Mouse (Mus musculus) urinary bladder, adult 2 months (tissue): ENCODE data around the gene Dgkb. TPM values are rescaled to one million over a fixed set of nuclear protein-coding genes. Genes with fewer than 3 reads are reported as not detected.

Source experiments
- DNase-seq: peaks from one replicate; pipeline ENCODE4 v3.0.0; 2022; ENCODE audit warnings: low spot score
- polyA plus RNA-seq: library from polyadenylated mRNA; depleted of rRNA; stranded (reverse); fragments of >200 nt; gene quantifications from 2 replicates; pipeline ENCODE4 v1.2.3, GENCODE M21; 2012

Gene Dgkb
- polyA plus RNA-seq, 1 experiment: 1.1 TPM

DNA sequence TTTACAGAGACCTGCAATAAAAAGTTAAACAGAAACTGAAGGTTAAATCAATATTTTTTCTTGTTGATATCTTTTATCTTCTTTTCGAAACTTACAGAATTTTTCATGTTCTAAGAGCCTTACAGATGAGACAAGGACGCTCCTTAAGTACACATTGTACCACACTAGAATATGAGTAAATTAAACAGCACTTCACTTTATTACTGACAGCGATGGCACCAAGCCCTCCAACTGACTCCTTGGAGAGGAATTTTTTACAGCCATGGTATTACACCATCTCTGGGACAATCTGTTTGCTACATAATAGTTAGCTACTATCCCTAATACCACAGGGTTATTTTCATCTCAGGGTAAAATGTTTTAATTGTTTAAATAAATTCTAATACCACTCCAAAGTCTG, 556.6 kb downstream of the Dgkb start:
- DNase-seq: no peak

- no peak for DNase-seq
These were observed 568.4 kb downstream of the Dgkb start for GRCm38 (mm10) chr12:38385942-38386341.

- no peak for DNase-seq
These were observed 569.5 kb downstream of the Dgkb start for GRCm38 (mm10) chr12:38386991-38387390.

- DNase-seq: no peak
These were observed 570.1 kb downstream of the Dgkb start for GRCm38 (mm10) chr12:38387654-38388053.

- DNase-seq: no peak
These were observed 570.7 kb downstream of the Dgkb start for GRCm38 (mm10) chr12:38388243-38388642.

DNA sequence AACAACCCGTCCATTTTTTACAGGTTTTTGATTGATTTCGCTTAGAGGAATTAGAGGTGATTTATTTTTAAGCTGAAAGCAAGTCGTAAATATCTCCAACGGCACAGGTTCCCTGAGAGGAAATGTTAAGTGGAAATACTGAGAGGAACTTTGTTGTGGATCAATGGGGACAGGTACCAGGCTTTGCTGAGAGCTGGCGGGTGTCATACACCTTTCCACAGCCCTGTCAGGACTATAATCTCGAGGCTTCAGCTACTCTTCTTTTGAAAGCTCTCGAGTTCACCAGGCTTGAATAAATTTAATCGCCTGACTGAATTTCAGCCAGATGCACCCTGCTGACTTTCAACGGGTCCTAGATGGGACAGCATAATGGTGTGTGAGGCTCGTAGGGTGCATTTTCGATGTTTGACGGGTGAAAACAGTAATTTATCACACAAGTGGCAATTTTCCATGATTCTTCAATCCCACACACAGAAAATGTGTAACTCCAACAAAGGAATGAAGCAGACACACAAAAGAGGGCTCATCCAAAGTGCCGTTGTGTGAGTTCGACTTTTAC, 580.3 kb downstream of the Dgkb start:
- no peak for DNase-seq

- DNase-seq: no peak
These were observed 582.6 kb downstream of the Dgkb start for GRCm38 (mm10) chr12:38400089-38400488.

GRCm38 (mm10) chr12:38435364-38436130, 618.0 kb downstream of the Dgkb start:
- no peak for DNase-seq

GRCm38 (mm10) chr12:38436131-38436436, 618.6 kb downstream of the Dgkb start:
- DNase-seq: no peak

- no peak for DNase-seq
These were observed 633.0 kb downstream of the Dgkb start for GRCm38 (mm10) chr12:38450323-38451087.

DNA sequence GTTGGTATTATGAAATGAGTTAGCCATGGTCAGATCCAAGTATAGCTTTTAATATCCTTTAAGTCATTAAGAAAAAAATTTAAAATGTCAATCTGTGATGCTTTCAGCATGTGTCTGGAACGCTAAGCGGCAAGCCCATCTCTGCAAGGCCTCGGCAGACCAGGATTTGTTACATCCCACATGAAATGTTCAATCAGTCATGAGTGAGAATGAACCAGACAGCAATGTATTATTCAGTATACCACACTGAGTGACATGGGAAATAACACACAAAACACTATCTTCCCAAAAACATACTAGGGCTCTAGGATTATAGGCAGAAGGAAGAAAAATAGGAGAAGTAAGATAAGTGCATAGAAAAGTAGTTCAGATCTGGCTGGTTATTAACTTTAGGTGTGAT, 634.2 kb downstream of the Dgkb start:
- DNase-seq: no peak

DNA sequence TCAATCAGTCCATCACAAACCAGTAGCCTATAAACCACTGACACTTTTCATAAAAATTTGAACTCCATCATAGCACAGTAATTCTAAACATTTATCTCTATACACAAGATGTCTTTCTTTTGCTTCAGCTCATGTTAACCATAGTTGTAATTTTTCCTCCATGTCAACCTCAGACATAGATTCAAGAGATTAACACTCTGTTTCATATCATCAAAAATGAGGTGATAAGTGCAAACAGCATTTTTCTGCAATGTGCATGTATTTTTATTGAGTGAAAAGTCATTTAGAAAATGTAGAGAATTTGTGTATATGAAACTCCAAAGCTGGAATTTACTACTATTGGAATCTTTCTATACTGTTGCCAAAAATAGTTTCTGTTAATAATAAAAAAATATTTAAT, 650.7 kb downstream of the Dgkb start:
- DNase-seq: no peak

DNA sequence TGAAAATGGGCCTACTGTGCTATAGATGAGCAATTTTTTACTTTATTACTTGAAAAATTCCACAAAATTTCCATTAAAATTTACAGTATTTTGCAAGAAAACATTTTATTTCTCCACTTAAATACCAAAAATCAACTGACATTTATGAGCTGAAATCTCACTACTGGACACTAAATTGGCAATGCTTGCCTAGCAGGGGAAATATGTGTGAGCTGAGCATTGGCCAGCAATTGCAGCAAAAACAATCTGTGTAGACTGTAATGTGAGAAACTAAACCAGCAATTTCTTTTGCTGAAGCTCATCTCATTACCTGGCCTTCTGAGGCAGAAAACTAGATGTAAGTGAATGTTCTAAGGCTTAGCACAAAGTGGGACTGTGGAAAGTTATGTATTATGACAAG, 651.1 kb downstream of the Dgkb start:
- no peak for DNase-seq

DNA sequence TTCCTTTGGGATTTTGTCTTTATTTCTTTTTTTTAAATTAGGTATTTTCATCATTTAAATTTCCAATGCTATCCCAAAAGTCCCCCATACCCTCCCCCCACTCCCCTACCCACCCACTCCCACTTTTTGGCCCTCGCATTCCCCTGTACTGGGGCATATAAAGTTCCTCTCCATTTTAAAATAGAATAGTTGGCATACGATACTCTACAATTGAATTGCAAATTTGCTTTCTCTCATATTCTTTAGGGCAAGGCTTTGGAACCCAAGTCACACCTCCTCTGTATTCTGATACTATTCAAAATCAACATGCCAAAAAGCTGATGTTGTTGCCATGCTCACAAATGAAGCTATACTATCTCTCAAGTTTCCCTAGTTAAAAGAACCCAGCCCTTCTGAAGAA, 679.7 kb downstream of the Dgkb start:
- DNase-seq: no peak

- no peak for DNase-seq
These were observed 683.4 kb downstream of the Dgkb start for GRCm38 (mm10) chr12:38500931-38501330.

- DNase-seq: no peak
These were observed 690.7 kb downstream of the Dgkb start for GRCm38 (mm10) chr12:38508195-38508594.

DNA sequence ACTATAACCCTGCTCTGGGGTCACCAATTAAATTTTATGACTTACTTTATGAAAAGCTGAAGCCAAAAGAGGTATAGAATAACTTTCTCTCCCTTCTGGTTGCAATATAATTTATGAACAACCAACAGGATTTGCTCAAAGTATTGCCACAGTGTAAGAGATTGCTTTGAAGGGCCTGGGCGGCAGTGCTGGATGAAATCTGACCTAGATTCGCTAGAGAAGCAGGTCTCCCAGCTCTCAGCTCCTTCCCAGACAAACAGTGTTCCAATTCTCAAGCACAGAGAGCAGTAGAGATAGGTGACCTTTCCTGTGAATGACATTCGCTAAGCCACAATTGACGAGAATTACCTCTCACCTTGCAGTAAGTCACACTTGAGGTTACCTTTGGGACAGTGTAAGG, 727.9 kb downstream of the Dgkb start:
- DNase-seq: no peak

DNA sequence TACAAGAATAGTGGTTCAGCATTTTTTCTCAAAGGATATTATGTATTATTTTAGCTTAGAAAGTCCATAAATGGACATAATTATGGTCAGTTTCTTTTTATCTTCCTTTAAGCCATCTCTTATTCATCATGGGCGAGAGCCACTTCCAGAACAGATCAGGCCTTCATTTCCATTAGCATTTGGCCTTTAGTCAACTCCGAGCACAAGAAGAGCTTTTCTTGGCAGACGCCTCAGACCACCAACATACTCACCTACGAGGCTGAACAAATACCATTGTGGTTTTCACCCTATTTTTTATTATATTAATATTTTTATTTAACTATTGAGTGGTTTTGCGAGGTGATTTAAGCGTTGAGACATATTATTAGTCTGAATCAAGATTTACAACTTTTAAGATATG, 759.6 kb downstream of the Dgkb start:
- DNase-seq: no peak

DNA sequence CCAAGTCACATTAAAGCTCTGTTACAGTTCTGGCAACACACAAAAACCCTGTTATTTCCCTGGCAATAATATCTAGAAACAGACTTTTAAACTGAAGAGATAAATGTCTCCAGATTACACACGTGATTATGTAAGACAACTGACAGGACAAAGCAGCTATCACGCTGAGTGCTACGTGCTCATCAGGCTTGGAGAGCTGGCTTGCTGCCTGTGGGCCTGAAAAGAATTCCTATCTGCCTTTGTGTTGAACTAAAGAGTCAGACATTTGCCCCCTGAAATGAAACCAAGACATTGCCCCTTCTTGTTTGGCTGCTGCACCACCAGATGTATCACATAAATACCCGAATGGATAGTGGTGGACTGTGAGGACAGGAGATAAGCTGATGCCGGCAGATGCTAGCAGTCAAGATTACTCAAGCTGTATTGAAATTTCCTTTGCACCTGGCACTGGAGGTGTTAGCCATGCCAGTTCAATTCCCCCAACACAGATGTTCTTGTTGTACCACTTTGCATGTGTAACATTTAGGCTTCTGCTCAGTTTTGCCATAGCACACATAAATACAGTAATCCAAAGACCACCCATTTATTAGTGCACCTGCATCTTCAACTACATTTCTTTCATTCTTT, 761.8 kb downstream of the Dgkb start:
- no peak for DNase-seq

- no peak for DNase-seq
These were observed 768.9 kb downstream of the Dgkb start for GRCm38 (mm10) chr12:38586368-38586865.

DNA sequence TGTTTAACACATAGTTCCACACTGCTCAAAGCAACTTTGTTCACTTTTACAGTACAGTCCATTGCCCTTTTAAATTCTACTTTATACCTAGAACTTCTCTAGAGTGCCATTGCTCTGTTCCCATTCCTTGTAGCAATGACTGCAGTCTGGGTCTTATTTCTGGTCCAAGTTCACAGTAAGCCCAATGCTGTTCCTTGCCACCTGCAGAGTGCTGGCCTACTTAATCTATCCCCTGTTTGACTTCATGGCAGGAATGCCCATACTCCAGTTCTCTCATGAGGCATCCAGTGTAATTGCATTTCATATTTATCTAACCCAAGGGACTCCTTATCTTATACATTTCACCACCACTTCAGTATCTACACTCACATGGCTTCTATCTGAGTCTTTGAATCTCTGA, 772.4 kb downstream of the Dgkb start:
- no peak for DNase-seq

GRCm38 (mm10) chr12:38593653-38594052, 776.1 kb downstream of the Dgkb start:
- no peak for DNase-seq

DNA sequence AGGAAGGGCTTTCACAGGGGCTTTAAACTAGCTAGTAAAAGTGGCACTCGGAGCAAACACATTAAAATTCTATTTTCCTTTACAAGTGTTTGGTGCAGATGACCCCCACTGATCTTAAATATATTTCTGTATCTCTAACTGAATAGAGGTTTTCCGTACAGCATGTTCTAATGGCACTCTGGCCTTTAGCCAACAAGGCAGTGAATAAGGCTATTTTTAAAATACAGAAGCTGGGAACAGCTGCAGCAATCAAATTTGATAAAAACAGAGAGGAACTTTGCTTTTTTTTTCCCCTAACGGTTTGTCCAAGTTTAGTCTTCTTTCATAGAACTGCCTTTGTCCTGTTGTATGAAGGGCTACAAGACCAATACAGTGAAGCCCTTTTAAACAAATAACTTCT, 776.5 kb downstream of the Dgkb start:
- DNase-seq: no peak
